Mouse (Mus musculus) layer of hippocampus, postnatal 14 days (tissue): Measurements from ENCODE around the gene Birc2. TPM values are rescaled to one million over a fixed set of nuclear protein-coding genes. Genes with fewer than 3 reads are reported as not detected.
"Not testable (repeated sequence)": the region's sequence is repeated elsewhere in the genome, so short reads cannot be mapped to it uniquely, and the experiment has no call there.

Experiments used
- DNase-seq, 2 experiments: peaks; one replicate each; pipeline ENCODE4 v3.0.0; 2021 to 2022; ENCODE audit warnings: low spot score in 2 of 2, mixed read lengths in 1 of 2
- long read RNA-seq, 2 experiments: library from polyadenylated mRNA; stranded (forward); transcript quantifications; one replicate each; pipeline ENCODE4 v2.0.0; 2021
- total RNA-seq, 2 experiments: library from RNA; stranded (reverse); gene quantifications; 2 replicates each; pipeline ENCODE4 v1.2.3; 2021

Gene Birc2
- total RNA-seq, result 10 to 100 TPM; 34.9 to 35.4 TPM
- long read RNA-seq, experiment 1, transcript Birc2-202 (7 exons, 3,130 nt), result minor isoform, 6 of 48 reads
- long read RNA-seq, experiment 1, transcript Birc2-204 (8 exons, 3,331 nt), result major isoform, 19 of 48 reads
- long read RNA-seq, experiment 1, partial matches to known transcripts, result 4 of 48 reads
- long read RNA-seq, experiment 1, other reads (novel, unspliced or antisense), result 19 of 48 reads
- long read RNA-seq, experiment 2, transcript Birc2-204 (8 exons, 3,331 nt), result major isoform, 16 of 32 reads
- long read RNA-seq, experiment 2, partial matches to known transcripts, result 1 of 32 reads
- long read RNA-seq, experiment 2, other reads (novel, unspliced or antisense), result 11 of 32 reads

DNA sequence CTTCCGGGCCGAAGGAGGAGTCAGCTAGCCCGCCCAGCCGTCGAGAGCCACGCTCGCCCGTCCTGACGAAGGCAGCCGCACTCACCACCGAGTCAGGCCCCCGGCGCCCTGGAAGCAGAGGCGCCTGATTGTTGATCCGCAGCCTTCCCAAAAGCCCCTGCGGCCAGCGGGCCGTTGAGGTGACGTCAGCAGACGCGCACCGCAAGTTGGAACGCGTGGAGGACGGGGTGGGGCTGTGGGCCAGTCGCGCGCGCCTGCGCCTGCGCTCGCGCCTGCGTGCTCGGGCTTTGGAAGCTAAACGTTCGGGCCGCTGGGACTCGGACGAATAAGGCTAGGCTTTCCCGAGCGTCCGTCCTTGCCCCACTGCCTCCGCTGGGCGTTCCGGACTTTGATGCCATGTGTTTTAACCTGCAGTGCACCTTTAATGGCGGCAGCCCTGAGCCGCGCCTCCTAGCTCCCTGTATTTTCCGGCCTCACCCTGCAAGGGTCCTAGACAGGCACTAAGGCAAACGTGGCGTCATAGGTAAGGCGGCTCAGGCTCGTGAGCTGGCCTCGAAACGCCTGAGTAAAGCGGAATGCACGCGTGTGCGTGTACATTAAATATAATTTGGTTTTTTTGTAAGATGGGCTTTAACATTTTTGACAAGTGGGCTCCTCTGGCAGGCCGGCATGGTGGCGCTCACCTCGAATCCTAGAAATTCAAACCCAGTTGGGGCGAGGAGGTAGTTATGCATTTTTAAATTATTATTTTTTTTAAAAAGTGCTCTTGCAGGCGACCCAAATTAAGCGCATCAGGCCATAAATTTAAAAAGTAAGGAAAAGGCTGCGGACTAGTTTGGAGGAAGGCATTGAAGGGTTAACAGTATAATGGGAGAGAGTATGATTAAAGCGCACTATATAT lies at the start of gene Birc2:
TSS of gene Birc2 (minus strand) at position 160 of the 901 bp plus-strand sequence.
- DNase-seq, result peak; percentile 95 to 98

DNA sequence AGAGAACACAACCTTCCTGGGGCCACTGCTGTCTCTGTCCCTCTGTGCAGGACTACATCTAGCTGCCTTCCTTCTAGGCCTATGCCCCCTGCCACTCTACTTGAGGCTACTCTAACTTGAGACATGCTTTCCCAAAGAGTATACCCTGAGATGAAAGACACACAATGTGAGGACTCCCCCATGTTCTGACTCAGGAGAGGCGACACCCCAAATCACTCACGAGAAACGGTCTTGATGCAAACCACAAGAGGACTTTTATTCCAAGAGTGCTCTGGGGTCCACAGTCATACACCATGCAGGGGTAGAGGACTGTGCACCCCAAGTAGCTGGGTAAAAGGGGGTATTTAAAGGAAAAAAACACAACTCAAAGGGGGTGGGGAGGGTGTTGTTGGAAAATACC lies 47.5 kb upstream of the Birc2 start:
- no peak for DNase-seq

DNA sequence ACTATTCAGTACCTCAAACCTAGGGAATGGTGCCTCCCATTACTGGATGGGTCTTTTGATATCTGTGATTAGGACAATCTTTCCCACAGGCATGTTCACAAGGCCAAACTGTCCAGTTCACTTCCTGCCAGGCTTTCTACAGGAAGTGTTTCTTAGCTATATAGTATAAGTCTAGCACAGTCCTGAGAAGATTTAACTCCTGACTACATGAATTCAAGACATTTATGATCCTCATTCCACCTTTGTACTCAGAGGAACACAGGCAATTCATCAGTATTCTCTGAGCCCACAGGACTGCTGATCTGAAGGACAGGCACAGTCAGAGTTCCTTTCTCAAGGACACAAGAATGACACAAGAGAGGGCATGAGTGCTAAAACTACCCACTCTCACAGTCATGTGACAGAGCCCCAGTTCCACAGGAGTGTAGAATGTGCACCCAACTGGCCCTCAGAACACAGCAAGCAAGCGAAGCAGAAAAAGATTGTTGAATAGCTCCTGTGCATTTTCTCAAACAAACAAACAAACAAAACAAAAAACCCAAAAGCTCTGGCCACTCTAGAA lies 45.5 kb upstream of the Birc2 start:
- DNase-seq, result no peak

DNA sequence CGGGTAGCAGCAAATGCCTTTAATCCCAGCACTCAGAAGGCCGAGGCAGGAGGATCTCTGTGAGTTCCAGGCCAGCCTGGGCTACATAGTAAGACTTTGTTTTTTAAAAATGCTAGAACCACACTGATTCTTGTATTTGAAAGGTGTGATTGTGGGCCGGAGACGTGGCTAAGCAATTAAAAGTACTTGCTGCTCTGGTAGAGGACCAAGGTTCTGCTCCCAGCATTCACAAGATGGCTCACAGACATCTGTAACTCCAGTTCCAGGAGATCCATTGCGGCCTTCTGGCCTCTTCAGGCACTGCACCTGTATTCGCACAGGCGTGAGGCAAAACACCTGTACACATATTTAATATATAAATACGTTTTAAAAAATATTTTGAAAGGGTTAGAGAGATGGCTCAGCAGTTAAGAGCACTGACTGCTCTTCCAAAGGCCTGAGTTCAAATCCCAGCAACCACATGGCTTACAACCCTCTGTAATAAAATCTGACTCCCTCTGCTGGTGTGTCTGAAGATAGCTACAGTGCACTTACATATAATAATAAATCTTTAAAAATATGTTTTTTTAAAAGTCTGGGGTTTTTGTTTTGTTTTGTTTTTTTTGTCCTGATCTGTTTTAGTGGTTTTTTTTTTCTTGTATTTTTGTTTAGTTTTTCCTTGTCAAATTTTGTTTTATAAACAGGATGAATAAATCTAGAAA lies 36.8 kb upstream of the Birc2 start:
- no peak for DNase-seq

DNA sequence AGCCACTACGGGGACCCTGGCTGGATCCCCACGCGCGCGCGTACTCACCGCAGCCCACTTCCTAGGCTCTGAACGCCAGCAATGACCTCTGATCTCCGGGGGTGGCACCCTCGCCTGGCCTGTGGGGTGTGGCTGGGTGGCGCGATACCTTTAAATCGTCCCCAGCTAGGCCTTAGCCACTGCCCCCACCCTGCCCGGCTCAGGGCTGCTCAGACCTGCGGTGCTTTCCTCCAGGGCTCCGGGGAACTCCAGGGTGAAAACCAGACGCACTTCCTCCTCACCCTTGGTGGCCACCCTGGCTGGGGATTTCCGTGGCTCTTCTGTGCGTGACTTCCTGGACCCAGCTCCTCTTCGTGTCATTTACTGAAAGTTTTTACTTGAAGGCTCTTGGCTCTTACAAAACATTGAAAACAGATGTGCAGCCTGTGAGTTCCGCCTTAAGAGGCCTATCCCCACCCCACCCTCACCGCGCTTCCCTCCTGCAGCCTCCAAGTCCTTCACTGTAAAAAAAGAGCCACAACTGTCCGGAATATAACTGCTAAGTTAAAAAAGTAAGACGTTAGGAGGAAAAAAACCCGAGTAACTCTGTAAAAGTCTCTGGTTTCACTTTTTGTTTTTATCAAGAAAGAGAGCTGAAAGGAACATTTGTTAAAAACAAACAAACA lies 36.0 kb upstream of the Birc2 start, which contains the start of gene Birc3:
TSS of gene Birc3 (minus strand) at position 412 of the 665 bp plus-strand sequence.
- peak; percentile 4 to 7 for DNase-seq

DNA sequence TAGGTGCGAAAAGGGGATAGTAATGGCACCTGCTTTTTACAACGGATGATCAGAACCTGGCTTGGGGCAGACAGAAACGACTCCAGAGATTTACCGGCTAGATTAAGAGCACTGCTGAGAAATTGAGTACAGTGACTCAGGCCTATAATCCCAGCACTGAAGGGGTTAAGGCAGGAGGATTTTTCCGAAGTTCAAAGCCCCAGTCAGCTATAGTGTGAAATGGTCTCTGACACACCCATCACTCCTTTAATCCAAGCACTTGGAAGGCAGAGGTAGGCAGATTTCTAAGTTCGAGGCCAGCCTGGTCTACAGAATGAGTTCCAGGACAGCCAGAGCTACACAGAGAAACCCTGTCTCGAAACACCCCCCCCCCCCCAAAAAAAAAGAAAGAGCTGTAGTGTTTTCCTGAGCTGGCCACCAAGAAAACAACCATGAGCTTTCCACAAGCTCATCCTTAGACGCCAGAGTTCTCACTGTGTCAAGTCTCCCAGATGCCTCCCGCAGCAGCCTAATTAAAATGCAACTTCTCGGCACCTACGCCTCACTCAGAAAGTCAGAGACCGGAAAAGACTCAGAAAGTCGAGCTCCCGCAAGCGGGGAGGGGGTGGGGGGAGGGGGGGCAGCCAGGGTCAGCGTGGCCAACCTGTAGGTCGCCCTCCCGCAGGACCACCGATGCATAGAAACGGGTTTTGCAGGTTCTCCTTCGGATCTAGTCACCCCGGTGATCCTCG lies 35.3 kb upstream of the Birc2 start:
- no peak for DNase-seq

DNA sequence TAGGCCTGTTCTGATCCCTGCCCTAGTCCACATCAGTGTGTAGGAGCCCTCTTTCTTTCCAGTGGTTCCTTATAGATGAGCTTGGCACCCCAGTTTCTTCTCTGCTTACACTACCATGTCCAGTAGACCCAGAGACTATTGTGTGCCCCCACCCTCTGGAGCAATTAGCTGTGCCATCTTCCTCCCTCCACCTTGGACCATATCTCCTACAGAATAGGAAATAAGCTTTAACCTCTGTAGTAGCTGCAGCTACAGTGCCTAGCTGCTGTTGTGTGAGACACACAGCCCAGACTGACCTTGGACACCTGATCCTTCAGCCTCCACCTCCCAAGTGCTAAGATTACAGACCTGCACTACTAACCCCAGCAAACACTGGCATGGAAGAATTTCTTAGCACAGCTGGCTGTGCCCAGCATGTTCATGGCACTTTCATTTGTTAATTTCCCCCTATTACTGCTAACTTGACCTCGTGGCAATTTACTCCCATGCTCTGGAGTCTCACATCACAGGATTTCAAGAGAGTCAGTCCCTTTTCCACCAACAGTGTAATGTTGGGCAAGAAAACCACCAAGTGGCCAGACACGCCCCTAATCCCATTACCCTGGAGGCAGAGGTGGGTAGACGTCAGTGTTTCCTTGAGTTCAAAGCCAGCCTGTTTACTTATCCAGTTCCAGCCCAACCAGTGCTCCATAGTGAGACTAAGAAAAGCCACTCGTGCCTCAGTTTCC lies 34.6 kb upstream of the Birc2 start:
- DNase-seq, result no peak

DNA sequence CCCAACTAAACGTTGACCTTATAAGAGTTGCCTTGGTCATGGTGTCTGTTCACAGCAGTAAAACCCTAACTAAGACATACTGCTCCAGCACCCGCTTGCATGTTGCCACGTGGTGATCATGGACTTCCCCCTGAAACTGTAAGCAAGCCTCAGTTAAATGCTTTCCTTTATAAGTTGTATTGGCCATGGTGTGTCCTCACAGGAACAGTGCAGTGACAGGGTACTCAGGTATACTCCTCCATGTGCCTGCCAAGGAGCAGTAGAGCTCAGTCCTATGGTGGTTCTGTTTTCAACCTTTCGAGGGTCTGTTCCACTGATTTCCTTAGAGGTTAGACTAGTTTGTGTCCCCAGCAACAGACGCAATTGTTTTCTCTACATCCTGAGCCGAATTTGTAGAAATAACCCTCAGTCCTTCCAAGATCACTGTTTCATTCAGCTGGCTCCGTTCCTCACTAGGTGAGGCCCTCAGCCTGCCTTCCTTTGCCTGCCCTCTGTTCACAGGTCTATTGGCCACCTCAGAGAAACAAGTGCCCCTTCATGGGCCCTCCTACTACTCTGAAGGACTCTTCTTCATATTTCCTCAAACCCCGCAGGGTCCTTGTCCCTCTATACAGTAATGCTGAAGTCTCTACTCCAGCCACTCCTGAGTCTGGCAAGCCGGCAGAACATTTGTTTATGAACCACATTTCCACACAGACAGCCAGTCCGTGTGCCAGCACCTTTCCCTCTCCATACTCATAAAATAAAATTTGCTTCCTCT lies 33.9 kb upstream of the Birc2 start:
- no peak for DNase-seq

DNA sequence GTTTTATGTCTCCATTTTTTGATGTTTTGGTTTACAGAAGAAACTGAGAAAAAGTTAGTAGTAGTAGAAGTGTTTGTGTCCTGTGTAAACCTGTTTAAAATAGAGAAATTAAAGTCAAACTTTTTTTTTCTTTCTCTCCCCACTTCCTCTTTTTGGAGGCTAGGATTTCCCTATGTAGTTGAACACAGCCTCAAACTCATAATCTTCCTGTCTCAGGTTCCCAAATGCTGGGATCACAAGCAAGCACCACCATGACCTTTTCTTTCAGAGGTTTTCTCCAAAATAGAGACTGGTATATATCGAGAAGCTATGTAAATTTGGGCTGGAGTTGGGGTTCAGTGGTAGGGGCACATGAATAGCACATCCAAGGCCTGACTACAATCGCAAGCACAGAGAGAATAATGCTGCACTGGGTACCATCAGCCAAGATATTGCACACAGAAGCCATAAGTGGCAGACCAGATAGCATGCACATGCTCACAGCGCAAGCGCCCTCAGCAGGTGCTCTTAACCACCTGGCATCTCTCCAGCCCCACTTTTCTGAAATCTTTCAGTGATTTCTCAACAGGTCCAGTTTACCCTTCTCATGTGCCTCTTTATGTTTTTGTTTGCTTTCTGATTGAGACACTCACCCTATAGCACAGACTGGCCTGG lies 32.1 kb upstream of the Birc2 start:
- no peak for DNase-seq

DNA sequence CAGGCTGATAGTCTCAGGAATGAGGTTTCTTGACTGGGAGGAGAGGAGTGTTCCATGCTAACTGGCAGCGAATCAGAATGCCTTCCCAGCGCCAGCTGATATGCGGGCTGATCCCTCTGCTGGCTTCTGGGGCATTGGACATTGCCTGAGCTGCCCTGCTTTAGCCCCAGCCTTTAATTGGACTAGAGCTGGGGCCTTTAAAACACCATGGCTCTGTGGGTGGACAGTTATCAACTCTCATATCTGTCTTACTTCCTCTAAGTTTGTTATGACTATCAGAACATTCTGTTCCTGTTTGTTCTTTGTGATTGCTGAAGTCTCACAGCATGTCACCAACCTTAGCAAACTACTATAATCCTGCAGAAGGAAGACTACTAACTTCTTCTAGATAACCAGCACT lies 31.1 kb upstream of the Birc2 start:
- DNase-seq, result no peak

DNA sequence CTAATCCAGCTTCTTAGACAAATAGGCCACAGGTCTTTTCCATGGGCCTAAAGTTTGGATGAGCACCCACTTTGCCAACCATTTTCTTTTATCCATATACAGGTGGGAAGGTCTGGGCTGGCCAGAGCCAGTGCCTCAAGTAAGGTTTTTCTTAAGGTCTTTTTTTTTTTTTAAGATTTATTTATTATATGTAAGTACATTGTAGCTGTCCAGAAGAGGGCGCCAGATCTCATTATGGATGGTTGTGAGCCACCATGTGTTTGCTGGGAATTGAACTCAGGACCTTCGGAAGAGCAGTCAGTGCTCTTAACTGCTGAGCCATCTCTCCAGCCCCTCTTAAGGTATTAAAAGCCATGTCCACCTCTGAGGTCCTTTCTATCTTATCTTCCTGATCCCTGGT lies 30.1 kb upstream of the Birc2 start:
- DNase-seq, result not testable (repeated sequence)

DNA sequence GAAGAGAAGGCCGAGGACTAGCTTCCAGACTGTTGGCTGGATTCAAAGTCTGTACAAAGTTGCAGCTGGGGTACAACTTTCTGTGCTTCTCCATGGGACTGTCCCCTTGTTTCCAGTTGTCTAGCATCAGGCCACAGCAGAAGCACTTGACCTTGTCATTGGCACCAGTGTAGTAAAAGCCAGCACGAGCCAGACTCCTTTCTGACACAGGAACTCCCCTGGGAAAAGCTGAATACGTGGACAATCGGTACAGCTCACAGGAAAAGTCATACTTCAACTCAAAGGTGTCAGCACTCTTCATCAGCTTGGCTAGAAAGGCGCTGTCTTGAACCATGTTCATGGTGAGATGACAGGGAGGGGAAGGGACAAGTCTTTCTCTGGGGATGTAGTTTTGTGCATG lies 24.1 kb upstream of the Birc2 start:
- no peak for DNase-seq

DNA sequence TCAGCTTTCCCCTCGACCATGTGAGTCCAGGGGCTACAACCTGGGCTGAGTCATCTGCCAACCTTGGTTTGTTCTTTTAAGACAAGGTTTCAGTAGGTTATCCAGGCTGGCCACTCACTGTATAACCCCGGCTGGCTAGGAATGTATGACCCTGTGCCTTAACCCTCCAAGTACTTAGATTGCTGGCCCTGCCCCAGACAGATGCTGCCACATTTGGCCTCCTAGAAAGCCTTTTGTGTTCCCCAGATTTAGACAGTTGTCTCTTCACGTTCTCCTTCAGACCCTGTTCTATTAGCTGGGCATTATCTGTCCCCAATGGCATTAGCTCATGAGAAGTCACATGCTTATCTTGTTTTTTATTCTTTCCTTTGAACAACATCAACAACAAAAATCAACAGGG lies 19.0 kb upstream of the Birc2 start:
- DNase-seq, result no peak

DNA sequence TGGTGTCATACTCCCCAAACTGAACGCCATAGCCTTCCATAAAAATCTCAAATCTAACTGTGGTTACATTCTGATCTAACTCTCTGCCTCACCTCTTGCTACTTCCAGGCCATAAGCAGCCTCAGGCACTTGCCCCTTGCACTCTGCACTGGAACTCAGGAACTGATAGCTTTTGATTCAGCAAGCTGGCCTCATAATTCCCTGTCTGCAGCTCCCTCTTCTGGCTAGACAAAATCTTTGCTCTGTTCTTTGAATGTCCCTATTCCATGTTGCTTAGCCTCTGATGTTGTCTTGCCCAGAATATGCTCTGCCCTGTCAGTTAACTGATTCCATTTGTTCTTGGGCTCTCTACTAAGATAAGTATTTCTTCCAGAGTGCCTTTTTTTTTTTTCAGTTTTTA lies 18.5 kb upstream of the Birc2 start:
- DNase-seq, result peak in 1 of 2 experiments; percentile 43

DNA sequence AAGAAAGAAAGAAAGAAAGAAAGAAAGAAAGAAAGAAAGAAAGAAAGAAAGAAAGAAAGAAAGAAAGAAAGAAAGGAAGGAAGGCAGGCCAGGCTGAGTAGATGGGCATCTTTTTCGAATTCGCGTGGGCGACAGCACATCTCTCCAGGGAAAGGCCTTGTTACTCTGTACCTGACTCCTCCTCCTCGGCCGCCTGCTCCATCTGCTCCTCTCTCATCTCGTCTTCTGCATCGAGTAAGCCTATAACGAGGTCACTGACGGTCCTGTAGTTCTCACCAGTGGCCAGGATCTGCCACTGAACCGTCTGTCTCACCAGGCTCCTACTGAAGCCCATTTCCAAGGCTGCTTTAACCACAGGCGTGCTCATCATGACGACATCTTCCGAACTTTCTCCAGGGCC lies 17.3 kb upstream of the Birc2 start:
- not testable (repeated sequence) for DNase-seq

DNA sequence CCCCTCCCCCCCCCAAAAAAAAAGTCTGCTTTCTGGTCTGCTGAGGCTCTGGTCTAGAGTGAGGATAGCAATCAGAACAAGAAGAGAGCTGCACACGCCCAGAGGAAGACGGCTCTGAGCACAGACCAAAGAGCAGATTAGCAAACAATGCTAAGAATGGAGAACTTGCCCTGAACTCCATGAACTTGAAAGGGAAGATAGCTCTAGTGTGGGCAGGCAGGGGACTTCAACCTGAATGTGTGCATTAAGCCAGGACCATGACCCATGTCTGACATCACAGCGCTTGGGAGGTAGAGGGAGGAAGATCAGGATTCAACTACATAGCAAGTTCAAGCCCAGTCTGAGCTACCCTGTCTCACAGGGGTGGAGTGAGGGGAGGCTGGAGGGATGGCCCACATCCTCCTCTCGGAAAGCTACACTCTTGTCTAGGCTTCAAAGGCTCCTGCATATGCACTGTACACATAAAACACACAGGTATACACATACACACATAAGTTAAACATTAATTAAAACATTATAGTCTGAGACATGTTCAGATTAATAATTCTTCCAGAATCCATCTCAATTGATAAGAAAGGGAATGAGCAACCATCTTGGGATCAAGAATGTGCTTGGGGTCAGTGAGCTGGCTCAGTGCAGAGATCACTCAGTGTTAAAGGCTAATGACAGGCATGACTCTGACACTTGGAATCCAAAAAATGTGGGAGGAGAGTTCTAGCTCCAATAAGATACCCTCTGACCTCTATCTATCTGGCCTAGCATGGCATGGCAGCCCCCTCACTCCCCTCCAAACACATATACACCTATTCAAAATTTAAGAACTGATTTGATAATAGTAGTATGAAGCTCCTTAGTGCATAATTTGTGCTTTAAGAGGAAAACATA lies 15.7 kb upstream of the Birc2 start:
- no peak for DNase-seq

DNA sequence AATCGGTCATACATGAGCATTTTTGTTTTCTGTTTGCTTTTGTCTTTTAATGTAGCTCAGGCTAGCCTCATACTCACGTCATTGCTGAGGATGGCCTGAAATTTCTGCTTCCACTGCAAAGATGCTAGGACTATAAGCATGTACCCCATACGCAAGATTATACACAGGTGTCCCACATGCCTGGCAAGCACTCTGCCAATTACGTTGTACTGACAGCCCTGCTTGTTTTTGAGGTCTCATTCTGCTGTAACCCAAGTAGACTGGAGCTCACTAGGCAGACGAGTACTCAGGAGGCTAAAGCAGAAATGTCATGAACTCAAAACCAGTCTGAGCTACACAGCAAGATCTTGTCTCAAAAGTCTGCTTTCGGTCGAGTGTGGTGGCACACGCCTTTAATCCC lies 15.0 kb upstream of the Birc2 start:
- DNase-seq, result no peak
